Mouse (Mus musculus): Measurements from ENCODE around the gene Sec1. TPM values are rescaled to one million over a fixed set of nuclear protein-coding genes. Genes with fewer than 3 reads are reported as not detected.
A peak's percentile ranks its signal among the peaks of the same experiment; 100 is the strongest.

Sec1 gene
- polyA plus RNA-seq, 1 experiment, result 0.68 TPM

DNA sequence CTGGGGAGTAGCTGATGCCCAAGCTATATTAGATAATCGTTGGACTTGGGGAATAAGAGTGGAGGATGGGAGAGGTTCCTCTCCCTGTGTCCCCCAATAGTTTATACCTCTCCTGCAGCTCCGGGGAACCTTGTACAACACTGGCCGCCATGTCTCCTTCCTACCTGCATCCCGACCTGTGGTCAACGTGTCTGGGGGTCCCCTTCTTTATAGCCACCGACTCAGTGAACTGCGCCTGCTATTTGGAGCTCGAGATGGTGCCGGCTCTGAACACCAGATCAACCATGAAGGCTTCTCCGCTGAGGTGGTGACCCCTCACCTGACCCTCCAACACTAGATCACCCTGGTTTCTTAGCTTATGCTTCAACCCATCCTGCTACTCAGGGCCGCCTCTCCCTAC is 8.1 kb upstream of the Sec1 start:
- peaks cover 11% of the 10 kb centered on the region for H3K27me3 ChIP-seq (ENCODE audit: control insufficient read depth, insufficient read depth, low read length)
- WGBS, result 93% methylated on average over 11 of the region's 11 CpGs
- no peak overlapping the region for H3K27ac ChIP-seq (ENCODE audit: insufficient read depth, low read length)
- H3K4me1 ChIP-seq (ENCODE audit: control insufficient read depth, insufficient read depth, insufficient read length), result peaks cover 19% of the 10 kb centered on the region
- TF ChIP-seq CTCF (IDR thresholded peaks at IDR 0.05; ENCODE audit: extremely low read depth, insufficient read depth, insufficient read length, insufficient replicate concordance), result no peak
- no peak for TF ChIP-seq POLR2A (IDR thresholded peaks at IDR 0.05; ENCODE audit: low read depth, low read length)
- no peak overlapping the region for H3K4me3 ChIP-seq (ENCODE audit: extremely low read depth, insufficient read depth, insufficient read length)
- DNase-seq (ENCODE audit: low read depth in 1 of 2, low spot score in 2 of 2), result no peak
- no peaks in the 10 kb centered on the region for H3K36me3 ChIP-seq (ENCODE audit: control insufficient read depth, insufficient read depth, low read length)

DNA sequence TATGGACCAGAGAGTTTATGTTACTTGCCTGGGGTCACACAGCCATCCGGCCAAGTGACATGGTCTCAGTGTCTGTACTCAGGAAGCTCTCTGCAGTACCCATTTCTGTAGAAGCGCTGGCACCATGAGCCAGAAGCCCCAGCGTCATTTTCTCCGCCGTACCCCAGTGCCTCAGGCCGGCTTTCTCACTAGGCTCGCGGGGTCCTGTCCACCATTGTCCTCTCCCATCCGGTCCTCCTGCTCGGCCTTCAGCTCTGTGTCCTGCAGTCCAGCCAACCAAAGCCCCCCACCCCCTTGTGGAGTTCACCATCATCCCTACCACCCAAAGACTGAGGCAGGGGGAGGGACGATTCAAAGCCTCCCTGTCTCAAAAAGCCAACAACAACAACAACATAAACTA is 7.4 kb upstream of the Sec1 start:
- TF ChIP-seq POLR2A (IDR thresholded peaks at IDR 0.05; ENCODE audit: low read depth, low read length), result no peak
- TF ChIP-seq CTCF (IDR thresholded peaks at IDR 0.05; ENCODE audit: extremely low read depth, insufficient read depth, insufficient read length, insufficient replicate concordance), result no peak
- Histone ChIP-seq H3K36me3 (ENCODE audit: control insufficient read depth, insufficient read depth, low read length) (no peaks in the 10 kb centered on the region), H3K27ac (ENCODE audit: insufficient read depth, low read length) (no peak overlapping the region), H3K27me3 (ENCODE audit: control insufficient read depth, insufficient read depth, low read length) (peaks cover 11% of the 10 kb centered on the region), H3K4me3 (ENCODE audit: extremely low read depth, insufficient read depth, insufficient read length) (no peak overlapping the region), H3K4me1 (ENCODE audit: control insufficient read depth, insufficient read depth, insufficient read length) (peaks cover 18% of the 10 kb centered on the region)
- WGBS, result 92% methylated on average over 11 of the region's 11 CpGs
- no peak for DNase-seq (ENCODE audit: low read depth in 1 of 2, low spot score in 2 of 2)

GRCm38 (mm10) chr7:45701072-45701471 is 6.9 kb upstream of the Sec1 start:
- Histone ChIP-seq H3K27me3 (ENCODE audit: control insufficient read depth, insufficient read depth, low read length) (peaks cover 11% of the 10 kb centered on the region), H3K36me3 (ENCODE audit: control insufficient read depth, insufficient read depth, low read length) (no peaks in the 10 kb centered on the region), H3K4me1 (ENCODE audit: control insufficient read depth, insufficient read depth, insufficient read length) (peaks cover 18% of the 10 kb centered on the region), H3K4me3 (ENCODE audit: extremely low read depth, insufficient read depth, insufficient read length) (no peak overlapping the region), H3K27ac (ENCODE audit: insufficient read depth, low read length) (no peak overlapping the region)
- 57% methylated on average over 11 of the region's 11 CpGs for WGBS
- no peak for DNase-seq (ENCODE audit: low read depth in 1 of 2, low spot score in 2 of 2)
- TF ChIP-seq CTCF (IDR thresholded peaks at IDR 0.05; ENCODE audit: extremely low read depth, insufficient read depth, insufficient read length, insufficient replicate concordance), result no peak
- no peak for TF ChIP-seq POLR2A (IDR thresholded peaks at IDR 0.05; ENCODE audit: low read depth, low read length)

DNA sequence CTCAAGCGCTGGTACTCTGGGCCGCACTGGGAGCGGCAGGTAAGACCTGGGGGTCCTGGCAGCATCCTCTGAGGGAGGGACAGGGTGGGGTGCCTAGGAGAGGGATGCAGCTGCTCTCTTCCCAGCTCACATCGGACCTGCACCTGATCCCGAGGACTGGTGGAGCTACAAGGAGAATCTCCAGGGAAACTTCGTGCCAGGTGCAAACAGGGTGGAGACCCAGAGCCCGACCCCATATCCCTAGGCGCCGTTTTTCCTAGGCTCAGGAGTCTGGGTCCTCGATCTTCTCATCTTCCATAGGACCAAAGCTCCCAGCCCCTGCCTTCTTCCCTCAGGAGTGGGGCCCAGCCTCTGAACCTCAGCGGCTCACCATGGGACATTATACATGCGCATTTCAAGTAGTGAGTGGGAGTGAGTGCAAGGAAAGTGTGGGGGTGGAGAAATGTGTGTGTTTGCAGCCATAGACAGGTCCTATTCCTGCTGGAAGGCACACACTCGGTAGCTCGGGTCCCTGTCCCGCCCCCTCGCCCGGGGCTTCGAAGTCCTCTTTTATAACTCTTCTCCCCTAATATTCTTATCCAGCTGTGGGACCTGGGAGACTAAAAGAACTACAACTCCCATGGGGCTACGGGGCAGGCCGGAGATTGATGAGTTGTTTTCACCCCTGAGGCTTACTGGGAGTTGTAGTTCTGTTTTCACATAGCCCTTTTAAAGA is 6.3 kb upstream of the Sec1 start:
- peak in 1 of 2 experiments; percentile 70 for DNase-seq (ENCODE audit: low read depth in 1 of 2, low spot score in 2 of 2)
- peak overlapping the region; percentile 18; the same call in 1 of the 2 replicates for H3K4me3 ChIP-seq (ENCODE audit: extremely low read depth, insufficient read depth, insufficient read length)
- H3K36me3 ChIP-seq (ENCODE audit: control insufficient read depth, insufficient read depth, low read length), result no peaks in the 10 kb centered on the region
- no peak overlapping the region for H3K27ac ChIP-seq (ENCODE audit: insufficient read depth, low read length)
- WGBS, result 4% methylated on average over 20 of the region's 20 CpGs
- TF ChIP-seq CTCF (IDR thresholded peaks at IDR 0.05; ENCODE audit: extremely low read depth, insufficient read depth, insufficient read length, insufficient replicate concordance) (no peak), POLR2A (IDR thresholded peaks at IDR 0.05; ENCODE audit: low read depth, low read length) (no peak)
- H3K27me3 ChIP-seq (ENCODE audit: control insufficient read depth, insufficient read depth, low read length), result peaks cover 11% of the 10 kb centered on the region
- H3K4me1 ChIP-seq (ENCODE audit: control insufficient read depth, insufficient read depth, insufficient read length), result peaks cover 18% of the 10 kb centered on the region

DNA sequence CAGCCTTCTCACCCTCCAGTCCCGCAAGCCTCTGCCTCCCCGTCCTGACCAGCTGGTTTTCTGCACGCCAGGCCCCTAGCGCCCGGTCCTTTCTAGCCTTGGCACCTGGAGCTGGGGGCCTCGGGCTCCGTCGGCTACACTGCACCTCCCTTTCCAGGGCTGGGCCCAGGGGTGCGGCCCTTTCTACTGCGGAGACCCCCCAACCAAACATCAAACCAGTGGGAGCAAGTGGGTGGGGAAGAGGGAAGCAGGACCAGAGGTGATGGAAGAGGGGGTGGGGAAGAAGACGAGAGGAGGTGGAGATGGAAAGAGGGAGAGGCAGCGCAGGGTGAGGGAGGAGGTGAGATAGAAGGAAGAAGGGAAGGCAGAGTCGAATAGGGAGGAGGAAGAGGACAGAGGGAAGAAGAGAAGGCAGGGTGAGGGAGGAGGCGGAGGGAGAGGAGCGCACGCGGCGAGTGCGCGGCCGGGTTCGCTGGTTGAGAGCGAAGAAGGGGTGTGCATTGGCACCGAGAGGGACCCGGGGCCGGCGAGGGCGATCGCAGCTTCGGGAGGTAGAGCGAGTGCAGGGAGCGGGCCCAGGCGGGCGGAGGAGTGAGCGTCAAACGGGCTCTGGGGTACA is 5.4 kb upstream of the Sec1 start, which contains the start of gene Car11:
Gene Car11, plus strand, starts transcription at position 321 of the 619 bp plus-strand sequence.
- H3K36me3 ChIP-seq (ENCODE audit: control insufficient read depth, insufficient read depth, low read length), result no peaks in the 10 kb centered on the region
- WGBS, result 14% methylated on average over 36 of the region's 36 CpGs
- TF ChIP-seq POLR2A (IDR thresholded peaks at IDR 0.05; ENCODE audit: low read depth, low read length) (no peak), CTCF (IDR thresholded peaks at IDR 0.05; ENCODE audit: extremely low read depth, insufficient read depth, insufficient read length, insufficient replicate concordance) (no peak)
- no peak for DNase-seq (ENCODE audit: low read depth in 1 of 2, low spot score in 2 of 2)
- H3K27ac ChIP-seq (ENCODE audit: insufficient read depth, low read length), result no peak within 1 kb of the TSS
- peaks cover 18% of the 10 kb centered on the region for H3K4me1 ChIP-seq (ENCODE audit: control insufficient read depth, insufficient read depth, insufficient read length)
- peak within 1 kb of the TSS; percentile 18; the same call in 1 of the 2 replicates for H3K4me3 ChIP-seq (ENCODE audit: extremely low read depth, insufficient read depth, insufficient read length)
- peaks cover 11% of the 10 kb centered on the region for H3K27me3 ChIP-seq (ENCODE audit: control insufficient read depth, insufficient read depth, low read length)

DNA sequence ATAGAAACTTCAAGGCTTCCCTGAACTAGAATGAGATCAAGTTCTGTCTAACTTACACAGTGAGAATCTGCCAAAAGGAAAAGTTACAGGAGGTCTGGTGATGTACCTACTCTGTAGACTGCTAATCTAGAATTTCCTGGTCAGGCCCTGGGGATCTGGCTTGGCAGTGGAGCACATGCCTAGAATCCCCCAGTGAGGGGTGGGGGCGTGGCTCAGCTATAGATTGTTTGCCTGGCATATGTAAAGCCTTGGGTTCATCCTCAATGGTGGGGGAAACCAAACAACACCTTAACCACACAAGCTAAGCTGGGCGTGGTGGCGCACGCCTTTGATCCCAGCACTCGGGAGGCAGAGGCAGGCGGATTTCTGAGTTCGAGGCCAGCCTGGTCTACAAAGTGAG is 3.7 kb upstream of the Sec1 start:
- TF ChIP-seq CTCF (IDR thresholded peaks at IDR 0.05; ENCODE audit: extremely low read depth, insufficient read depth, insufficient read length, insufficient replicate concordance), result no peak
- no peak for TF ChIP-seq POLR2A (IDR thresholded peaks at IDR 0.05; ENCODE audit: low read depth, low read length)
- Histone ChIP-seq H3K36me3 (ENCODE audit: control insufficient read depth, insufficient read depth, low read length) (no peaks in the 10 kb centered on the region), H3K4me3 (ENCODE audit: extremely low read depth, insufficient read depth, insufficient read length) (no peak overlapping the region), H3K27ac (ENCODE audit: insufficient read depth, low read length) (no peak overlapping the region), H3K27me3 (ENCODE audit: control insufficient read depth, insufficient read depth, low read length) (peaks cover 11% of the 10 kb centered on the region), H3K4me1 (ENCODE audit: control insufficient read depth, insufficient read depth, insufficient read length) (peaks cover 10% of the 10 kb centered on the region)
- no peak for DNase-seq (ENCODE audit: low read depth in 1 of 2, low spot score in 2 of 2)
- WGBS, result 83% methylated on average over 7 of the region's 7 CpGs

GRCm38 (mm10) chr7:45695098-45695497 is 896 bp upstream of the Sec1 start:
- Histone ChIP-seq H3K4me3 (ENCODE audit: extremely low read depth, insufficient read depth, insufficient read length) (no peak overlapping the region), H3K4me1 (ENCODE audit: control insufficient read depth, insufficient read depth, insufficient read length) (peaks cover 4% of the 10 kb centered on the region; the same call in 1 of the 2 replicates), H3K27me3 (ENCODE audit: control insufficient read depth, insufficient read depth, low read length) (peaks cover 7% of the 10 kb centered on the region), H3K36me3 (ENCODE audit: control insufficient read depth, insufficient read depth, low read length) (no peaks in the 10 kb centered on the region), H3K27ac (ENCODE audit: insufficient read depth, low read length) (0 out of 2 replicates have a peak overlapping the region, but pooled peaks have one; percentile 28)
- 25% methylated on average over 6 of the region's 6 CpGs for WGBS
- no peak for DNase-seq (ENCODE audit: low read depth in 1 of 2, low spot score in 2 of 2)
- no peak for TF ChIP-seq POLR2A (IDR thresholded peaks at IDR 0.05; ENCODE audit: low read depth, low read length)
- no peak for TF ChIP-seq CTCF (IDR thresholded peaks at IDR 0.05; ENCODE audit: extremely low read depth, insufficient read depth, insufficient read length, insufficient replicate concordance)
